Mouse (Mus musculus) CH12.LX (cell line): ENCODE measurements around the gene Traf3ip2. TPM values are rescaled to one million over a fixed set of nuclear protein-coding genes. Genes with fewer than 3 reads are reported as not detected.

Source experiments
- DNase-seq: peaks from one replicate; pipeline ENCODE4 v3.0.0-alpha.2; 2013; ENCODE audit errors: extremely low read depth
- H3K27ac ChIP-seq: 2 replicates; pipeline ENCODE4 v1.5.1; 2012; ENCODE audit warnings: low read depth, mild to moderate bottlenecking, control low read depth, moderate library complexity; ENCODE audit not compliant: insufficient read depth
- H3K27me3 ChIP-seq: replicated peaks from 2 replicates; pipeline ENCODE3; 2012; ENCODE audit warnings: inconsistent platforms
- H3K36me3 ChIP-seq, 2 experiments: replicated peaks in 1 of 2; 2 replicates each; pipeline versions ENCODE3 to v1.6.1; 2012; ENCODE audit warnings: inconsistent platforms in 1 of 2, low read length in 1 of 2, mild to moderate bottlenecking in 1 of 2, mixed read lengths in 1 of 2, moderate library complexity in 1 of 2; ENCODE audit not compliant: control insufficient read depth in 1 of 2, insufficient read depth in 1 of 2
- H3K4me1 ChIP-seq, 2 experiments: 2 replicates each; pipeline ENCODE4 v1.6.1; 2012; ENCODE audit warnings: inconsistent platforms in 1 of 2, moderate library complexity in 1 of 2; ENCODE audit not compliant: insufficient read depth in 2 of 2, control insufficient read depth in 1 of 2
- H3K4me2 ChIP-seq: 2 replicates; pipeline ENCODE4 v1.6.1; 2012; ENCODE audit warnings: low read depth, mild to moderate bottlenecking, control low read depth; ENCODE audit not compliant: poor library complexity, insufficient read depth, severe bottlenecking
- H3K4me3 ChIP-seq, 3 experiments: fragments of 150-350 bp in 1 of 3; sonication (generic) in 1 of 3; replicated peaks in 1 of 3; 2 replicates each; pipeline versions ENCODE3 to v1.5.1; 2011 to 2012; ENCODE audit warnings: low read depth in 2 of 3, low read length in 2 of 3, mild to moderate bottlenecking in 2 of 3, moderate library complexity in 2 of 3, control low read depth in 1 of 3, improper control_type of control experiment in 1 of 3, inconsistent platforms in 1 of 3, mixed read lengths in 1 of 3; ENCODE audit not compliant: poor library complexity in 1 of 3
- H3K79me2 ChIP-seq: replicated peaks from 2 replicates; pipeline ENCODE4 v1.6.1; 2012; ENCODE audit warnings: mild to moderate bottlenecking, moderate library complexity; ENCODE audit not compliant: control insufficient read depth, poor library complexity, insufficient read depth, severe bottlenecking; ENCODE audit errors: extremely low read depth
- H3K9ac ChIP-seq: 2 replicates; pipeline ENCODE4 v1.6.1; 2012; ENCODE audit warnings: low read depth, mild to moderate bottlenecking, control low read depth, moderate library complexity; ENCODE audit not compliant: insufficient read depth
- H3K9me3 ChIP-seq: replicated peaks from 2 replicates; pipeline ENCODE3; 2012; ENCODE audit warnings: low read length, inconsistent platforms, mixed read lengths
- BHLHE40 ChIP-seq: IDR thresholded peaks from 2 replicates; pipeline ENCODE4 v1.6.1; 2011; ENCODE audit warnings: mild to moderate bottlenecking, low read depth, low read length, improper control_type of control experiment
- CHD1 ChIP-seq: IDR thresholded peaks from 2 replicates; pipeline ENCODE4 v1.6.1; 2012; ENCODE audit warnings: low read depth, low read length, improper control_type of control experiment, inconsistent platforms
- CHD2 ChIP-seq: IDR thresholded peaks from 2 replicates; pipeline ENCODE4 v1.6.1; 2011; ENCODE audit warnings: low read length, improper control_type of control experiment
- CTCF ChIP-seq, 2 experiments: IDR thresholded peaks in 1 of 2; conservative IDR thresholded peaks in 1 of 2; 2 replicates each; pipeline ENCODE4 v1.5.1; 2011 to 2012; ENCODE audit warnings: low read depth in 2 of 2, low read length in 2 of 2, improper control_type of control experiment in 1 of 2, inconsistent platforms in 1 of 2, mild to moderate bottlenecking in 1 of 2, moderate library complexity in 1 of 2
- E2F4 ChIP-seq: IDR thresholded peaks from 2 replicates; pipeline ENCODE4 v1.6.1; 2011; ENCODE audit warnings: low read depth, low read length, improper control_type of control experiment; ENCODE audit not compliant: insufficient replicate concordance
- EP300 ChIP-seq: IDR thresholded peaks from 2 replicates; pipeline ENCODE4 v1.6.1; 2011; ENCODE audit warnings: low read length, improper control_type of control experiment
- ETS1 ChIP-seq: conservative IDR thresholded peaks from 2 replicates; pipeline ENCODE4 v1.6.1; 2012; ENCODE audit warnings: low read depth, mild to moderate bottlenecking, inconsistent platforms, low read length, improper control_type of control experiment, moderate library complexity
- GABPA ChIP-seq: IDR thresholded peaks from 2 replicates; pipeline ENCODE4 v1.6.1; 2012; ENCODE audit warnings: low read depth, low read length, improper control_type of control experiment, inconsistent platforms; ENCODE audit not compliant: insufficient replicate concordance
- HCFC1 ChIP-seq: IDR thresholded peaks from 2 replicates; pipeline ENCODE4 v1.6.1; 2012; ENCODE audit warnings: low read depth, mild to moderate bottlenecking, inconsistent platforms, low read length, improper control_type of control experiment
- JUN ChIP-seq: IDR thresholded peaks from 2 replicates; pipeline ENCODE4 v1.6.1; 2011; ENCODE audit warnings: low read depth, mild to moderate bottlenecking, low read length, improper control_type of control experiment, moderate library complexity; ENCODE audit not compliant: insufficient read depth
- JUND ChIP-seq: conservative IDR thresholded peaks from 2 replicates; pipeline ENCODE4 v1.6.1; 2011; ENCODE audit warnings: low read depth, low read length, improper control_type of control experiment
- KAT2A ChIP-seq: IDR thresholded peaks from 2 replicates; pipeline ENCODE4 v1.6.1; 2012; ENCODE audit warnings: low read length, improper control_type of control experiment, inconsistent platforms; ENCODE audit not compliant: insufficient replicate concordance
- MAX ChIP-seq: IDR thresholded peaks from 2 replicates; pipeline ENCODE4 v1.6.1; 2011; ENCODE audit warnings: low read length, improper control_type of control experiment
- MAZ ChIP-seq: IDR thresholded peaks from 2 replicates; pipeline ENCODE4 v1.6.1; 2012; ENCODE audit warnings: low read depth, mild to moderate bottlenecking, inconsistent platforms, low read length, improper control_type of control experiment, moderate library complexity
- NRF1 ChIP-seq: IDR thresholded peaks from 2 replicates; pipeline ENCODE4 v1.6.1; 2014; ENCODE audit warnings: low read depth, mild to moderate bottlenecking, inconsistent platforms, low read length, improper control_type of control experiment, moderate library complexity
- RCOR1 ChIP-seq: conservative IDR thresholded peaks from 2 replicates; pipeline ENCODE4 v1.6.1; 2012; ENCODE audit warnings: low read depth, mild to moderate bottlenecking, inconsistent platforms, low read length, improper control_type of control experiment
- TBP ChIP-seq: conservative IDR thresholded peaks from 2 replicates; pipeline ENCODE4 v1.6.1; 2011; ENCODE audit warnings: low read depth, low read length, improper control_type of control experiment
- TCF12 ChIP-seq: IDR thresholded peaks from 2 replicates; pipeline ENCODE4 v1.6.1; 2014; ENCODE audit warnings: low read depth, mild to moderate bottlenecking, inconsistent platforms, low read length, improper control_type of control experiment
- UBTF ChIP-seq: IDR thresholded peaks from 2 replicates; pipeline ENCODE4 v1.6.1; 2012; ENCODE audit warnings: low read depth, mild to moderate bottlenecking, inconsistent platforms, low read length, improper control_type of control experiment, moderate library complexity
- USF1 ChIP-seq: IDR thresholded peaks from 2 replicates; pipeline ENCODE4 v1.6.1; 2014; ENCODE audit warnings: low read depth, mild to moderate bottlenecking, inconsistent platforms, low read length, improper control_type of control experiment
- USF2 ChIP-seq: conservative IDR thresholded peaks from 2 replicates; pipeline ENCODE4 v1.6.1; 2011; ENCODE audit warnings: low read depth, low read length, improper control_type of control experiment
- ZC3H11A ChIP-seq: IDR thresholded peaks from 2 replicates; pipeline ENCODE4 v1.6.1; 2012; ENCODE audit warnings: low read depth, mild to moderate bottlenecking, inconsistent platforms, low read length, improper control_type of control experiment
- ZKSCAN1 ChIP-seq: IDR thresholded peaks from 2 replicates; pipeline ENCODE4 v1.6.1; 2012; ENCODE audit warnings: low read depth, inconsistent platforms, low read length, improper control_type of control experiment, borderline replicate concordance
- ZNF384 ChIP-seq: IDR thresholded peaks from 2 replicates; pipeline ENCODE4 v1.6.1; 2012; ENCODE audit warnings: low read depth, low read length, improper control_type of control experiment, inconsistent platforms
- dilution Hi-C: fragments of 300-500 bp; cut with MboI; formaldehyde crosslinking; loops from 2 replicates; pipeline ENCODE4 v1.14.3; 2020; ENCODE audit warnings: low sequenced_read_pairs; ENCODE audit not compliant: extremely low pct_unique_long_range_greater_than_20kb, extremely low pct_ligation_motif_present
- in situ Hi-C: fragments of 300-500 bp; cut with MboI; formaldehyde crosslinking; loops from 3 replicates; pipeline ENCODE4 v1.14.3; 2019; ENCODE audit warnings: low sequenced_read_pairs, low pct_ligation_motif_present, low pct_unique_long_range_greater_than_20kb, mixed read lengths
- polyA plus RNA-seq: library from polyadenylated mRNA; unstranded; fragments of >175 nt; gene quantifications from 2 replicates; pipeline ENCODE4 v1.2.1, GENCODE M21; 2012; ENCODE audit warnings: low read depth; ENCODE audit not compliant: insufficient read length
- total RNA-seq, 2 experiments: library from RNA; depleted of rRNA; stranded (reverse); fragments of 300-350 nt in 1 of 2; fragments of >200 nt in 1 of 2; gene quantifications; 2 replicates each; pipeline ENCODE4 v1.2.3; 2012 to 2014

Gene Traf3ip2
- total and polyA plus RNA-seq, 3 experiments = 9.2 to 23.4 (median 15.6) TPM

DNA sequence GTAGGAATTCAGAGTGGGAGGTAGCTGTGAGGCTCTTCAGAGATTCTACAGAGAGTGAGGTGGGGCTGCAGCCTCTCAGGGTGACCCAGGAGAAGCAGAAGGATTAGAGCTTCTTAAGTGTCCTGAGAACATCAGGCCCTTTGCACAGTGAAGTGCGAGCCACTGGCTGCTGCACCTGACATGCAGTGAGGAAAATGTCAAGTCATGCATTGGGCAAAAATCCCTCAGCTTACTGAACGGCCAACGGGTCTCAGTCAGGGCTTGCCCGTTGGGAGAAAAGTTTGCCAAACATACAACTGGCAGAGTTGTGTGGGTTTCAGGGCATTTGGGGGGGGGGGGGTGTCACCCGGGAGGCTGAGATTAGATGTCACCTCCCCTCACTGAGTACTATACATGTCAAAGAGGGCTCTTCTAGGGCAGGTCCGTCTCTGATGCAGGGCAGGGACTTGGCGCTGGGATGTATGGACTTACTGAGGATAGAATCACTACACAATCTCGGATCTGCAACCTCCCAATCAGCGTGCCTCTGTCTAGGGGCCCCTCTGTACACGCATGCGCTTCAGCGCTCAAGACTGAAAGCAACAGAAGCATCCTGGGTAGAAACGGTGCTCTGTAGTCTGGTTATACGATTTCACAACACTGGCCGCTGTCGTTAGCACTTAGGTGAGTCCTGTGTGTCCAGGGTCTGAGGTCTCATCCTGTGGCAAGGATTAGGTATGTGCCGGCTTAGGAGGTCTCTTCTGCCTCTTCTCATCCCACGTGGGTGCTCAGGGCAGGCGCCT, 22.8 kb upstream of the Traf3ip2 start:
- H3K36me3 ChIP-seq = no peaks in the 10 kb centered on the region
- in situ Hi-C loops (no loop called here), dilution Hi-C loops (no loop called here)

DNA sequence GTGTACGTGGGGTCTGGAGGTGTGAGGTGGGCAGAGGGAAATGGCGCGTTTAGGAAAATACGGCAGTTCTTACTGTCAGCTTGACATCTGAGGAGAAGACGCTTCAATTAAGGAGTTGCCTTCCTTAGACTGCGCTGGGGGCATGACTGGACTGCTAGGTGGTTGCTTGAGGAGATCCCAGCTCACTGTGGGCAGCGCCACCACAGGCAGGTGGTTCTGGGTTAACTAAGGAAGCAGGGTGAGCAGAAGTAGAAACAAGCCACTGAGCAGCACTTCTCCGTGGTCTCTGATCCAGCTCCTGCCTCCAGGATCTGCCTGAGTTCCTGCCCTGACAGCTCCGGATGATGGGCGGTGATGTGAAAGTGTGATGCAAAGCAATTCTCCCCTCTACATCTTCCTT, 22.1 kb upstream of the Traf3ip2 start:
- in situ Hi-C loops (no loop called here), dilution Hi-C loops (no loop called here)
- H3K27me3 ChIP-seq = no peaks in the 10 kb centered on the region
- TF ChIP-seq JUN = no peak
- no peak for TF ChIP-seq USF2
- TF ChIP-seq ETS1 = no peak
- no peak for TF ChIP-seq MAZ
- no peak for TF ChIP-seq USF1
- TF ChIP-seq ZNF384 = no peak
- no peak for TF ChIP-seq MAX
- TF ChIP-seq EP300 = no peak
- H3K4me3 ChIP-seq = no peak overlapping the region
- no peaks in the 10 kb centered on the region for H3K79me2 ChIP-seq
- H3K9ac ChIP-seq = no peak overlapping the region
- 0 out of 4 replicates have a peak, but pooled peaks cover 0 to 3% of the 10 kb centered on the region in 2 experiments for H3K4me1 ChIP-seq
- no peak overlapping the region for H3K4me2 ChIP-seq
- no peak overlapping the region for H3K27ac ChIP-seq
- no peak for DNase-seq
- no peaks in the 10 kb centered on the region for H3K36me3 ChIP-seq
- H3K9me3 ChIP-seq = peaks cover 17% of the 10 kb centered on the region

More for the DNA sequence above, 22.8 kb upstream of the Traf3ip2 start:
- H3K9me3 ChIP-seq = peaks cover 17% of the 10 kb centered on the region
- no peak overlapping the region for H3K9ac ChIP-seq
- DNase-seq = no peak
- H3K4me2 ChIP-seq = no peak overlapping the region
- no peaks in the 10 kb centered on the region for H3K27me3 ChIP-seq
- TF ChIP-seq CHD2 (no peak), HCFC1 (no peak), CHD1 (no peak), ETS1 (no peak), E2F4 (no peak), UBTF (no peak)
- H3K4me1 ChIP-seq = 0 out of 4 replicates have a peak, but pooled peaks cover 0 to 3% of the 10 kb centered on the region in 2 experiments
- H3K27ac ChIP-seq = no peak overlapping the region
- H3K79me2 ChIP-seq = no peaks in the 10 kb centered on the region
- no peak overlapping the region for H3K4me3 ChIP-seq

DNA sequence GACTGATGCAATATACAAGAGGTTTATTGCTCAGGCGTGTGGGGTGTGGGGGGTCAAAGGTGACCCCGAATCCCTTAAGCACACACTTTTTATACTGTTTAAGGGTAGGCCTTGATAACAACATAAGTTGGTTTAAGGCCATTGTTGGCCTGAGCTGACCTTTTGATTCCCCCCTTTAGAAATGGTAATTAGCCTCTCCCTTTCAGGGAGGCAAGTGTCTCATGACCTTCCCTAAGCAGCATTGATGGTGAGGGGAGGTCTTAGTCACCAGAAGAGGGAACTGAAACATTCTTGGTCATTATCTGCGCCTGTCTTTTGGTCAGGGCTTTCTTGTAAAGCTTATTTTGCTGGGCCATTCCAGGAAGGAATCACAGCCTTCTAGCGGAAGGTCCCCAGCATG, 20.2 kb upstream of the Traf3ip2 start:
- Histone ChIP-seq H3K9me3 (peaks cover 17% of the 10 kb centered on the region), H3K4me1 (0 out of 4 replicates have a peak, but pooled peaks cover 0 to 3% of the 10 kb centered on the region in 2 experiments), H3K9ac (no peak overlapping the region), H3K36me3 (no peaks in the 10 kb centered on the region), H3K27ac (no peak overlapping the region), H3K4me3 (no peak overlapping the region), H3K4me2 (no peak overlapping the region), H3K79me2 (no peaks in the 10 kb centered on the region), H3K27me3 (no peaks in the 10 kb centered on the region)
- TF ChIP-seq ZC3H11A = no peak
- no peak for TF ChIP-seq BHLHE40
- TF ChIP-seq USF1 = no peak
- no peak for TF ChIP-seq MAZ
- TF ChIP-seq GABPA = no peak
- no peak for TF ChIP-seq ZKSCAN1
- TF ChIP-seq CHD2 = no peak
- TF ChIP-seq ZNF384 = no peak
- no peak for TF ChIP-seq CTCF (conservative IDR thresholded peaks at IDR 0.05 in 1 of 2, IDR thresholded peaks at IDR 0.05 in 1 of 2; ENCODE audit: low read depth in 2 of 2, low read length in 2 of 2)
- no peak for TF ChIP-seq KAT2A
- no peak for TF ChIP-seq TCF12
- no peak for TF ChIP-seq TBP
- TF ChIP-seq RCOR1 = no peak
- TF ChIP-seq JUND = no peak
- TF ChIP-seq USF2 = no peak
- no peak for TF ChIP-seq ETS1
- no peak for TF ChIP-seq EP300
- no peak for TF ChIP-seq NRF1
- DNase-seq = no peak
- in situ Hi-C loops = no loop called here
- dilution Hi-C loops = no loop called here
